Mouse (Mus musculus): Measurements from ENCODE around the gene Tmem56. TPM values are rescaled to one million over a fixed set of nuclear protein-coding genes. Genes with fewer than 3 reads are reported as not detected.

The Tmem56 gene
- polyA plus RNA-seq, 1 experiment from 2014 or later, result 24.1 TPM

DNA sequence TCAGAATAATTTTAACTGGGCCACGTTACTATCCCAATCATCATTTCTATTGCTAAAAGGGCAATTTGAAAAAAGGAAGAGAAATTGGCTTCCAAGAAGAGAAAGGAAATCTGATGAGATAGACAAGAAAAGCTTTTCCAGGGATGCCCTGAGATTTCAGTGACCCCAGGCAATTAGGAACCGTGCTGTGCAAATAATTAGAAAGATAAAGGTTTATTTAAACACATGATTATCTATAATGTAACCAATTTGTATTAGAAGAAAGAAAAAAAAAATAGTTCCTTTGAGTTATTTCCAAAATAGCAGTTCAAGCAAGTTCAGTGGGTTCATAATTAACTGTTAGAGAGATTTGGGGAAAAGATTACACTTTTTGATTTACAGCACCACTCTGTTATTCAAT lies 110.2 kb downstream of the Tmem56 start:
- Histone ChIP-seq H3K36me3 (replicated peaks; ENCODE audit: insufficient read depth, low read length) (no peaks in the 10 kb centered on the region), H3K4me3 (ENCODE audit: low read depth, low read length) (no peak overlapping the region), H3K27me3 (ENCODE audit: insufficient read depth, low read length) (no peaks in the 10 kb centered on the region), H3K9me3 (ENCODE audit: low read length) (no peaks in the 10 kb centered on the region), H3K27ac (ENCODE audit: low read depth) (peak overlapping the region; percentile 91), H3K4me2 (ENCODE audit: low read depth, low read length) (no peak overlapping the region), H3K9ac (replicated peaks) (no peak overlapping the region), H3K4me1 (ENCODE audit: insufficient read depth) (peaks cover 40% of the 10 kb centered on the region)
- DNase-seq (no peak), ATAC-seq (no peak)
- 72% methylated on average over 2 of the region's 2 CpGs for WGBS (ENCODE audit: insufficient replicate concordance)
- TF ChIP-seq EP300 (IDR thresholded peaks at IDR 0.05; ENCODE audit: low read depth) (no peak), CTCF (IDR thresholded peaks at IDR 0.05; ENCODE audit: low read depth) (no peak)

DNA sequence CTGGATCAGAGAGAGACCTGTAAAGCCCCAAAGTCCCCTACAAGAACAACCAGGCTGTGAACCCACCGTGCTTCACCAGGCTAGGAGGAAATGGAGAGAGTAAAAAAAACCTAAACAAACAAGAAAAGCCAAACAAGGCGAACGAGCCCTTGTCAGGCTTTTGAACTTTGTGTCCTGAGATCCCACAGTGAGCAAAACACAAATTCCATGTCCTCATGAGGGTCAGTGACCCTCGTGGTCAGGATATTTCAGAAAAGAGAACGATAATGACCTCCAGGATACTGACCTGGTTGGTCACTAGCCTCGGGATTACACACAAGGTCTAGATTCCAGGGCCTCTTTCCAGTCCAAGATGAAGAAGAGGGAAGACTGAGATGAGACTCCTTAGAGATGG lies 111.0 kb downstream of the Tmem56 start:
- ATAC-seq, result peak; percentile 77
- Histone ChIP-seq H3K27ac (ENCODE audit: low read depth) (peak overlapping the region; percentile 91), H3K4me2 (ENCODE audit: low read depth, low read length) (peak overlapping the region; percentile 86), H3K4me3 (ENCODE audit: low read depth, low read length) (peak overlapping the region; percentile 61), H3K9ac (replicated peaks) (peak overlapping the region; percentile 71), H3K27me3 (ENCODE audit: insufficient read depth, low read length) (no peaks in the 10 kb centered on the region), H3K9me3 (ENCODE audit: low read length) (no peaks in the 10 kb centered on the region), H3K36me3 (replicated peaks; ENCODE audit: insufficient read depth, low read length) (no peaks in the 10 kb centered on the region), H3K4me1 (ENCODE audit: insufficient read depth) (peaks cover 40% of the 10 kb centered on the region)
- WGBS (ENCODE audit: insufficient replicate concordance), result 30% methylated on average over 6 of the region's 6 CpGs
- DNase-seq, result no peak
- no peak for TF ChIP-seq CTCF (IDR thresholded peaks at IDR 0.05; ENCODE audit: low read depth)
- TF ChIP-seq EP300 (IDR thresholded peaks at IDR 0.05; ENCODE audit: low read depth), result peak; percentile 65

GRCm38 (mm10) chr3:121171243-121171871 lies 111.5 kb downstream of the Tmem56 start, which contains the start of gene Rwdd3:
Gene Rwdd3, minus strand, starts transcription at chr3:121171695.
- no peaks in the 10 kb centered on the region for H3K36me3 ChIP-seq (replicated peaks; ENCODE audit: insufficient read depth, low read length)
- H3K9me3 ChIP-seq (ENCODE audit: low read length), result no peaks in the 10 kb centered on the region
- peak within 1 kb of the TSS; percentile 86 for H3K4me2 ChIP-seq (ENCODE audit: low read depth, low read length)
- WGBS (ENCODE audit: insufficient replicate concordance), result under 1% methylated on average over 40 of the region's 40 CpGs
- TF ChIP-seq CTCF (IDR thresholded peaks at IDR 0.05; ENCODE audit: low read depth) (peak; percentile 99), EP300 (IDR thresholded peaks at IDR 0.05; ENCODE audit: low read depth) (peak; percentile 66)
- peak within 1 kb of the TSS; percentile 91 for H3K27ac ChIP-seq (ENCODE audit: low read depth)
- H3K4me3 ChIP-seq (ENCODE audit: low read depth, low read length), result peak within 1 kb of the TSS; percentile 61
- DNase-seq, result peak; percentile 97
- peaks cover 40% of the 10 kb centered on the region for H3K4me1 ChIP-seq (ENCODE audit: insufficient read depth)
- peak within 1 kb of the TSS; percentile 71 for H3K9ac ChIP-seq (replicated peaks)
- H3K27me3 ChIP-seq (ENCODE audit: insufficient read depth, low read length), result no peaks in the 10 kb centered on the region
- peak; percentile 94 for ATAC-seq

- Histone ChIP-seq H3K27ac (ENCODE audit: low read depth) (0 out of 2 replicates have a peak overlapping the region, but pooled peaks have one; percentile 91), H3K9ac (replicated peaks) (peak overlapping the region; percentile 6; the same call in 1 of the 2 replicates), H3K9me3 (ENCODE audit: low read length) (no peaks in the 10 kb centered on the region), H3K36me3 (replicated peaks; ENCODE audit: insufficient read depth, low read length) (no peaks in the 10 kb centered on the region), H3K4me1 (ENCODE audit: insufficient read depth) (peaks cover 39% of the 10 kb centered on the region), H3K27me3 (ENCODE audit: insufficient read depth, low read length) (no peaks in the 10 kb centered on the region), H3K4me3 (ENCODE audit: low read depth, low read length) (peak overlapping the region; percentile 61), H3K4me2 (ENCODE audit: low read depth, low read length) (peak overlapping the region; percentile 86)
- DNase-seq (no peak), ATAC-seq (no peak)
- TF ChIP-seq CTCF (IDR thresholded peaks at IDR 0.05; ENCODE audit: low read depth) (no peak), EP300 (IDR thresholded peaks at IDR 0.05; ENCODE audit: low read depth) (no peak)
- 39% methylated on average over 7 of the region's 7 CpGs for WGBS (ENCODE audit: insufficient replicate concordance)
Observed at GRCm38 (mm10) chr3:121170631-121171030, 112.3 kb downstream of the Tmem56 start.

DNA sequence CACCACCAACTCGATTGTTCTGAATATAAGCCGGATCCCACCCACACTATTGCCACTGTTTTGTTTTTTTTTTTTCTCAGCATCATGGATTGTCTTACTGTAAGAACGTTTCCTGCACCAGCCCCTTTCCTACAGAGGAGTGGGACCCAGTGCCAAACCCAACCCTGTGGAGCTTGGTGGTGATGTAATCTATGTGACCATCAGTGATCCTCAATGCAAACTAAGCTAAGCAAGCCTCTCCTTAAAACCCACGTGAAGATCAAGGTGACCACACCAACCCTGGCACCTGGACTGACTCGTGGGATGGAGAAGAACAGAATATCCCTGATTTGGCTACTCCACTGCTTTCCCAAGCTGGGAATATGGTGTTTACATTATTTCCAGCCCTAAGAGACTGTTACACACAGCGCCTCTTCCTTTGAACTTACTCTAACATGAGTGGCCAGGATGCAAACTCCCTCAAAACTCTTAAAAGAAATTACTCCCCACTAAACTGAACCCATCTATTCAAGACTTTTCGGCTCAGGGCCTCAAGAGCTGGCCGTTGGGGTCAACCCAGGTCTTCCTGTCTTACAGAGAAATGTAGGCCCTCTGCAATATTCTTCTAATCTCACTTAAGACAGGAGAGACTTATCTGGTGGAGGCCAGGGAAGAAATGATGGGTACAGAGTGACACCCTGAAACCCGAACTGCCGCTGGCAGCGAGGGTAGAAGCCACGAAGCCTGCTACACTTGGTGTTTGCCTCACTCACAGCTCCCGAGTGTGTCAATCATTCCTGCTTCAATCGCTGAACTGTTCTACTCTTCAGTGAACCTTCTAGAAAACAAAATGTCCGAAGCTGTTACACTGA lies 113.6 kb downstream of the Tmem56 start:
- no peak for TF ChIP-seq CTCF (IDR thresholded peaks at IDR 0.05; ENCODE audit: low read depth)
- TF ChIP-seq EP300 (IDR thresholded peaks at IDR 0.05; ENCODE audit: low read depth), result peak; percentile 54; the same call in 1 of the 2 replicates
- Histone ChIP-seq H3K4me1 (ENCODE audit: insufficient read depth) (peaks cover 28% of the 10 kb centered on the region), H3K27ac (ENCODE audit: low read depth) (0 out of 2 replicates have a peak overlapping the region, but pooled peaks have one; percentile 18), H3K36me3 (replicated peaks; ENCODE audit: insufficient read depth, low read length) (no peaks in the 10 kb centered on the region), H3K9me3 (ENCODE audit: low read length) (no peaks in the 10 kb centered on the region), H3K4me2 (ENCODE audit: low read depth, low read length) (no peak overlapping the region), H3K9ac (replicated peaks) (no peak overlapping the region; the same call in 1 of the 2 replicates), H3K4me3 (ENCODE audit: low read depth, low read length) (no peak overlapping the region), H3K27me3 (ENCODE audit: insufficient read depth, low read length) (no peaks in the 10 kb centered on the region)
- no peak for ATAC-seq
- 53% methylated on average over 15 of the region's 15 CpGs for WGBS (ENCODE audit: insufficient replicate concordance)
- no peak for DNase-seq

- H3K27me3 ChIP-seq (ENCODE audit: insufficient read depth, low read length), result no peaks in the 10 kb centered on the region
- H3K4me1 ChIP-seq (ENCODE audit: insufficient read depth), result peaks cover 21% of the 10 kb centered on the region
- no peak for TF ChIP-seq CTCF (IDR thresholded peaks at IDR 0.05; ENCODE audit: low read depth)
- TF ChIP-seq EP300 (IDR thresholded peaks at IDR 0.05; ENCODE audit: low read depth), result no peak
- H3K9ac ChIP-seq (replicated peaks), result no peak overlapping the region
- no peak overlapping the region for H3K4me2 ChIP-seq (ENCODE audit: low read depth, low read length)
- ATAC-seq, result no peak
- no peak overlapping the region for H3K4me3 ChIP-seq (ENCODE audit: low read depth, low read length)
- H3K36me3 ChIP-seq (replicated peaks; ENCODE audit: insufficient read depth, low read length), result no peaks in the 10 kb centered on the region
- peak overlapping the region; percentile 41; the same call in 1 of the 2 replicates for H3K27ac ChIP-seq (ENCODE audit: low read depth)
- no peaks in the 10 kb centered on the region for H3K9me3 ChIP-seq (ENCODE audit: low read length)
- 76% methylated on average over 8 of the region's 8 CpGs for WGBS (ENCODE audit: insufficient replicate concordance)
- DNase-seq, result no peak
Observed at GRCm38 (mm10) chr3:121168581-121168980, 114.3 kb downstream of the Tmem56 start.

Measured in liver, postnatal 0 days (tissue).